Mouse (Mus musculus) neural tube, embryonic 11.5 days (tissue): ENCODE data around the gene Ston2. TPM values are rescaled to one million over a fixed set of nuclear protein-coding genes. Genes with fewer than 3 reads are reported as not detected.

Source experiments
- ATAC-seq: fragments of 200-750 bp; cut with Nextera tagmentation; 2 replicates; pipeline ENCODE4 v1.8.0; 2017; ENCODE audit warnings: moderate number of reproducible peaks, mild to moderate bottlenecking, moderate TSS enrichment, moderate library complexity; ENCODE audit not compliant: insufficient read depth, low FRiP score, low TSS enrichment
- DNase-seq: peaks from one replicate; pipeline ENCODE4 v3.0.0-alpha.2; 2015; ENCODE audit warnings: low spot score
- H3K27ac ChIP-seq: fragments of 300-500 bp; sonication (generic); 2 replicates; pipeline ENCODE4 v1.5.1; 2014; ENCODE audit warnings: low read depth, mild to moderate bottlenecking, low read length
- H3K27me3 ChIP-seq: fragments of 300-500 bp; sonication (generic); 2 replicates; pipeline ENCODE4 v1.6.1; 2014; ENCODE audit warnings: mild to moderate bottlenecking, low read length, mixed read lengths; ENCODE audit not compliant: control insufficient read depth, insufficient read depth
- H3K36me3 ChIP-seq: fragments of 300-500 bp; sonication (generic); 2 replicates; pipeline ENCODE4 v1.6.1; 2014; ENCODE audit warnings: mild to moderate bottlenecking, low read length, moderate library complexity, mixed read lengths; ENCODE audit not compliant: control insufficient read depth, insufficient read depth
- H3K4me1 ChIP-seq: fragments of 300-500 bp; sonication (generic); 2 replicates; pipeline ENCODE4 v1.6.1; 2014; ENCODE audit warnings: low read length, mixed read lengths; ENCODE audit not compliant: control insufficient read depth, insufficient read depth
- H3K4me2 ChIP-seq: fragments of 300-500 bp; sonication (generic); 2 replicates; pipeline ENCODE4 v1.6.1; 2014; ENCODE audit warnings: low read depth, mild to moderate bottlenecking, moderate library complexity
- H3K4me3 ChIP-seq: fragments of 300-500 bp; sonication (generic); 2 replicates; pipeline ENCODE4 v1.5.1; 2014; ENCODE audit warnings: low read depth, low read length
- H3K9ac ChIP-seq: fragments of 300-500 bp; sonication (generic); 2 replicates; pipeline ENCODE4 v1.6.1; 2014; ENCODE audit warnings: mild to moderate bottlenecking, low read length
- H3K9me3 ChIP-seq: fragments of 300-500 bp; sonication (generic); 2 replicates; pipeline ENCODE4 v1.6.1; 2016; ENCODE audit warnings: low read length; ENCODE audit not compliant: control insufficient read depth
- WGBS: fragments of 180-500 bp; shearing (Covaris S2); extraction: QIAGEN DNeasy Blood & Tissue Kit; methylation state at CpG from one replicate; pipeline ENCODE4 v1.1.7; 2014; 5-methylcytosine and 5-hydroxymethylcytosine counted together
- polyA plus RNA-seq: library from polyadenylated mRNA; unstranded; fragments of >200 nt; fragmentation: Nextera tagmentation; extraction: Ambion mirVana; gene quantifications from 2 replicates; pipeline ENCODE4 v1.2.1, GENCODE M21; 2014

The Ston2 gene
- polyA plus RNA-seq, 1 experiment from 2014 or later, result 7.3 TPM

DNA sequence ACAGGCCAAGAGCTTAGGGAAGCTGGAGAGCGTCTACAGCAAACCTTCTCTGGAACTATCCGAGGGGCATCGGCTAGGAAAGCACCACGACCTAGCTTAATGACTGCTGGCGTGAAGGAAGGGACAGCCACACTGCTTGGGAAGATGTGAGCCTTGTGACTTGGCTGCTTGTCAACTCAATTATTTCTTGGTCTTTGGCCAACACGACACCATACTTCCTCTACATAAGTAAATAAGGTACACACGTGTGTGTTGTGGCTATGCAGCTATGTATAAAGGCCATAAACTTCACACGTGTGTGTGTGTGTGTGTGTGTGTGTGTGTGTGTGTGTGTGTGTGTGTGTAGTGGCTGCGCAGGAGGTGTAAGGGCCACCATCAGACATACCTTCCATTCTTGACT is 112.2 kb downstream of the Ston2 start:
- ATAC-seq, result no peak
- H3K4me1 ChIP-seq, result peaks cover 3% of the 10 kb centered on the region; the same call in 1 of the 2 replicates
- H3K9me3 ChIP-seq, result no peaks in the 10 kb centered on the region; the same call in 1 of the 2 replicates
- H3K27ac ChIP-seq, result no peak overlapping the region
- 93% methylated on average over 9 of the region's 9 CpGs for WGBS
- no peak overlapping the region for H3K4me3 ChIP-seq
- no peaks in the 10 kb centered on the region for H3K27me3 ChIP-seq
- DNase-seq, result no peak
- no peaks in the 10 kb centered on the region for H3K36me3 ChIP-seq
- no peak overlapping the region for H3K9ac ChIP-seq
- no peak overlapping the region for H3K4me2 ChIP-seq

DNA sequence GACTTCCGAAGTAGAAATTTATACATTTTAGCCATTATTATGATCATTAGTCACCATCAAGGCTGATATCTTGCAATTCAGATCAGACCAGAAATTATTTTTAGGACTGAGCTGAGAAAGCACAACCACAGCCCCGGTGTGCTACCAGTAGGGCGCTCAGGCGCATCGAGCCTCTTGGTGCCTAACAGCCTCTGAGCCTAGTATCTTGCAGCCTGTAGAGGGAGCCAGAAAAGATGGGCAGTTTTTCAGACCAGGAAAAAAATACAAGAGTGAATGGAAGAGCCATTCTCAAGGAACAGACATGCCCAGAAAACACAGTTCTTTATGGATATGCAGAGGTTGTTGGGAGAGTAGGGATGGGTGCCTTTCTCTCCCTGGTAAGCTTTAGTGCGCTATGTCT is 115.0 kb downstream of the Ston2 start:
- H3K9me3 ChIP-seq, result no peaks in the 10 kb centered on the region
- no peak for DNase-seq
- no peak for ATAC-seq
- no peak overlapping the region for H3K9ac ChIP-seq
- no peaks in the 10 kb centered on the region for H3K27me3 ChIP-seq
- H3K4me1 ChIP-seq, result no peaks in the 10 kb centered on the region
- WGBS, result 87% methylated on average over 6 of the region's 6 CpGs
- no peak overlapping the region for H3K4me3 ChIP-seq
- H3K36me3 ChIP-seq, result no peaks in the 10 kb centered on the region
- H3K4me2 ChIP-seq, result no peak overlapping the region
- no peak overlapping the region for H3K27ac ChIP-seq

DNA sequence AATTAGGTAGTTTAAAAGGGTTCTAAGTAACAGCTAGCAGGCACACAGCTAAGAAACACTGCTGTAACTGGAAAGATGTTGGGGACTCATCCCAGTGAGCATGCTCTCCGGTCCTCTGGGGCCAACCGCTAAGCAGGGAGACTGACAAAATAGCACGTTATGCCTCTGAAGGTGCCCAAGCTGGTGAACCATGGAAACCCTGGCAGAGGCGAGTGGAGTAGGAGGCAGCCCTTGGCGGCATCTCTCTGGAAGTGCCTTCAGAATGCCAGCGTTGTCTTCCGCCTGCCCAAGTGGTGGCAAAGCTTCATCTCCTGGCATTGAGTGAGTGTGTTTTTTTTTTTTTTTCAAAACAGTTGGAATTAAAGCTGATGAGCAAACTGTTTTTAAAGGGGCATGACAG is 115.7 kb downstream of the Ston2 start:
- no peak for ATAC-seq
- Histone ChIP-seq H3K27ac (no peak overlapping the region), H3K4me2 (no peak overlapping the region), H3K4me1 (no peaks in the 10 kb centered on the region), H3K36me3 (no peaks in the 10 kb centered on the region), H3K9ac (no peak overlapping the region), H3K4me3 (no peak overlapping the region), H3K9me3 (no peaks in the 10 kb centered on the region), H3K27me3 (no peaks in the 10 kb centered on the region)
- 88% methylated on average over 7 of the region's 7 CpGs for WGBS
- DNase-seq, result no peak

DNA sequence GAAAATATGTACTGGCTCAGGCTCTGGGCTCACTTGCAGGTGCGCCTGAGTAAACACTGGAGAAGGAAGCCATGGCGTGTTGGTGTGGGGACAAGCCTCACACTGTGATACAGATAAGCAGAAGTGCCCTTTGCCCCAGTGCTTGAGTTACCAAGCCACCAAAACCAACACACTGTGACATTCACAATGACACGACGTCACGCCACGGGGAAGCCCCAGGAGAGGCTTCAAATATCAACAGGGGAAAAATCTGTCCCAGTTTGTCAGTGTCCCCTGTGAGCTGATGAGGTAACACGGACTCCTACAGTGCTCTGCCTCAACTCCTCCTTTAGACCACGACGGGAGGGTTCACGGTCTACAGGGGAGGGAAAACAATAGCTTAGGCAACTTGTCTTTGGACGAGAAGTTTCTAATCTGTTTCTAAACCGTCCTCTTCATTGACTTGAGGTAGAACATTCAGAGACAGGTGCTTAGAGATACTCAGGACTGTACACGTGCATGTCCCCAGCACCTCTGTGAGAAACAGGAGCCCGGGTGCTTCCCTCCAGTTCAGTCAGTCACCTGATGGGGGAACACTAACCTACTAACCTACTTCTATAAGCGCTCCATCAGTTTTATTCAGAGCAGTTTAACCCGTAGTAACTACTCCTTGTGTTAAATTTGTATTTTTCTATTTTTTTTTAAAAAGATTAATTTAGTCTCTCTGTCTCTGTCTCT is 119.5 kb downstream of the Ston2 start:
- Histone ChIP-seq H3K4me3 (no peak overlapping the region), H3K36me3 (no peaks in the 10 kb centered on the region), H3K27me3 (no peaks in the 10 kb centered on the region), H3K4me1 (no peaks in the 10 kb centered on the region), H3K9me3 (no peaks in the 10 kb centered on the region), H3K4me2 (no peak overlapping the region), H3K27ac (no peak overlapping the region), H3K9ac (no peak overlapping the region)
- WGBS, result 78% methylated on average over 16 of the region's 16 CpGs
- ATAC-seq (no peak), DNase-seq (no peak)

DNA sequence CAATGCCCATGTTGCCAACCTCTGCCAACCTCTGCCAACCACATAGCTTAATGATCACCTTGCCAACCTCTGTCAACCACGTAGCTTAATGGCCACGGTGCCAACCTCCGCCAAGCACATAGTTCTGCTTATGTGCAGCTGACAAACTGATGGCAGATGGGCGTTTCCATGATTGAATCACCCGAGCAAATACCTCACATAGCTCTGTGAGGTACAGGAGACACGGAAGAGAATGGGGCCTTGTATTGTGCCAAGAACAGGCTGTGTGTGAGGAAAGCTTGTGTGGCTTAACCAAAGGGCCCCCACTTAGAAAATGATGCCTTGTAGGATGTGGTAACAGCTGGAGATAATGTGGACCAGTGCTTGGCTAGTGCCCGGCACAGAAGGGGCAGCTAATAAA is 120.4 kb downstream of the Ston2 start:
- DNase-seq, result no peak
- H3K9me3 ChIP-seq, result no peaks in the 10 kb centered on the region
- H3K4me3 ChIP-seq, result no peak overlapping the region
- H3K9ac ChIP-seq, result no peak overlapping the region
- no peak for ATAC-seq
- no peaks in the 10 kb centered on the region for H3K4me1 ChIP-seq
- no peak overlapping the region for H3K27ac ChIP-seq
- no peaks in the 10 kb centered on the region for H3K36me3 ChIP-seq
- 88% methylated on average over 7 of the region's 7 CpGs for WGBS
- no peaks in the 10 kb centered on the region for H3K27me3 ChIP-seq
- no peak overlapping the region for H3K4me2 ChIP-seq

DNA sequence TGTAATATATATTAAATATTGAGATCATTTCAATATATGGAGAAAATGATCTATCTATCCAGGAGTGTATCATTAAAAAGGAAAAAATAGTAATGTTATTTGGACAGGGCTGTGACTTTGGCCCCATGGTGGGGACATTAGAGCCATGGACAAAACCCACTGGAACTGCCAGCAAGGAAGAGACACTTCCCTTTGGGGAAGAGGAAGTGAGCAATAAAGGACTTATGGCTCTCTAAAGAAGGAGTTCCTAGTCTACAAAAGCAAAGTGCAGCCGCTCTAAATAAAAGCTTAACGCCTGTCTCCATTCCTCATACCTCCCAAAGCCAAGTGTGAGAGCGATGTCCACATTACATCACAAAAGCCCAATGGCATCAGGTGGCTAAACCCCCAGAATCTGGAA is 121.6 kb downstream of the Ston2 start:
- no peaks in the 10 kb centered on the region for H3K4me1 ChIP-seq
- H3K27me3 ChIP-seq, result no peaks in the 10 kb centered on the region
- no peak overlapping the region for H3K4me3 ChIP-seq
- no peak overlapping the region for H3K27ac ChIP-seq
- no peak overlapping the region for H3K9ac ChIP-seq
- ATAC-seq (no peak), DNase-seq (no peak)
- H3K9me3 ChIP-seq, result no peaks in the 10 kb centered on the region
- whole genome bisulfite sequencing, result 82% methylated on average over 3 of the region's 3 CpGs
- H3K4me2 ChIP-seq, result no peak overlapping the region
- no peaks in the 10 kb centered on the region for H3K36me3 ChIP-seq

DNA sequence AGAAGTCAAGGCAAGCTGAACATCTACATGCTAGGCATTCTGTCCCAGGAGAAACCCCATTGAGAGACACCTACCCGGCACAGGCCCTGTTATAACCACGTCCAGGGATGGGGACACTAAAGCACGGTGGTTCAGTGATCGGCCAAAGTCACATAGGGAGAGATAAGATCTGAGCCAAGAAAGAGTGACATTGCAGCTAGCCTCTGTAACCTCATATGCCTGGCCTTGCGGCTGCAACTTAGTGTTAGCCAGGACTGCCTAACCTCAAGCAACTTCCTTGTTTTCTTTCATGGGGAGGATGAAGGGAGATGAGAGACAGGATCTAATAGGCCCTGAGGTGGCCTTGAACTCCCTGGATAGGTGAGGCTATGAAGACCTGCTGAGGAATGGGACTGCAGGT is 122.8 kb downstream of the Ston2 start:
- no peak for ATAC-seq
- H3K9ac ChIP-seq, result no peak overlapping the region
- 91% methylated on average over 5 of the region's 5 CpGs for WGBS
- H3K36me3 ChIP-seq, result no peaks in the 10 kb centered on the region
- H3K9me3 ChIP-seq, result no peaks in the 10 kb centered on the region
- H3K4me2 ChIP-seq, result no peak overlapping the region
- H3K27ac ChIP-seq, result no peak overlapping the region
- H3K27me3 ChIP-seq, result no peaks in the 10 kb centered on the region
- no peaks in the 10 kb centered on the region for H3K4me1 ChIP-seq
- H3K4me3 ChIP-seq, result no peak overlapping the region
- DNase-seq, result no peak

DNA sequence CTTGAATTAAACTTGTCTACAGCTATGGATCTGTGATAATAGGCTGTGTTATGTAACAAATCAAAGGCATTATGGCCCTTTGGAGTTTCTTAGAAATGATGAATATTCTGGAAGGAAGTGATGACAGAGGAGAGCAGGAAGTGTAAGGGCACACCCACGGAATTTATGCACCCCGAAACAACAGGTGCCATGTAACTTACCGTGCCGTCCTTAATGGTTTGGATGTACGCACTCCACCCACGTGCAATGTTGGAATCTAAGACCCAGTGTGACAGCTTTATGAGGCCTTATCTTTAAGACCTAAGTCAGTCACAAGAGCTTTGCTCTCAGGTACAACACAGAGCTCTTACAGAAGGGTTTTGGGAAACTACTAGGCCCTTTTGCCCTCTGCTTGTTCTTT is 124.9 kb downstream of the Ston2 start:
- no peaks in the 10 kb centered on the region for H3K4me1 ChIP-seq
- no peak for DNase-seq
- H3K36me3 ChIP-seq, result no peaks in the 10 kb centered on the region
- no peak overlapping the region for H3K27ac ChIP-seq
- no peaks in the 10 kb centered on the region for H3K27me3 ChIP-seq
- H3K9ac ChIP-seq, result no peak overlapping the region
- H3K4me3 ChIP-seq, result no peak overlapping the region
- H3K4me2 ChIP-seq, result no peak overlapping the region
- ATAC-seq, result no peak
- no peaks in the 10 kb centered on the region for H3K9me3 ChIP-seq
- 85% methylated on average over 6 of the region's 6 CpGs for WGBS

DNA sequence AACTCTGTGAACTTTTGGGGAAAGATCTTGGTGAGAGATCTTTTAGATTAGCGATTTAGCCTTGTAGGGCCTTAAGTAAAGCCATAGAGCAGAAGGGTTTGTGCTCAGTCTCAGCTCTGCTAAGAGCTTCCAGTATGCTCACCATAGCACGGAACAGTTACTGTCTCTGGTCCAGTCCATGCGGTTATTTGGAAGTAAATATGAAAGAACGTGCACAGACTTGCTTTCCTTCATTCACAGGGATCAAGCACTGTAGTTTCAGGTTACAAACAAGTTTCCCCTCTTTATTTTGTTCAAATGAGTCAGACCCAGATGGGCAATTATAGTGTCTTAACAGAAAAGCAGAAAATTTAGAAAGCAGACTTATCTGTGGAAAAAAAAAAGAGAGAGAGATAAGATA is 125.3 kb downstream of the Ston2 start:
- no peaks in the 10 kb centered on the region for H3K9me3 ChIP-seq
- H3K27me3 ChIP-seq, result no peaks in the 10 kb centered on the region
- H3K4me3 ChIP-seq, result no peak overlapping the region
- 92% methylated on average over 4 of the region's 4 CpGs for WGBS
- no peak overlapping the region for H3K9ac ChIP-seq
- H3K36me3 ChIP-seq, result no peaks in the 10 kb centered on the region
- DNase-seq (no peak), ATAC-seq (no peak)
- H3K4me1 ChIP-seq, result no peaks in the 10 kb centered on the region
- H3K27ac ChIP-seq, result no peak overlapping the region
- H3K4me2 ChIP-seq, result no peak overlapping the region
